Mouse (Mus musculus) forebrain, embryonic 11.5 days (tissue): Measurements from ENCODE around the gene Vwa8. TPM values are rescaled to one million over a fixed set of nuclear protein-coding genes. Genes with fewer than 3 reads are reported as not detected.

ENCODE experiments used
- ATAC-seq: fragments of 200-750 bp; cut with Nextera tagmentation; replicated peaks from 2 replicates; pipeline ENCODE4 v1.8.0; 2017; ENCODE audit warnings: moderate TSS enrichment; ENCODE audit not compliant: low FRiP score
- DNase-seq: peaks from one replicate; pipeline ENCODE4 v3.0.0-alpha.2; 2017; ENCODE audit warnings: low spot score
- H3K27ac ChIP-seq: fragments of 300-500 bp; sonication (generic); 2 replicates; pipeline ENCODE4 v1.5.1; 2014; ENCODE audit warnings: low read depth, low read length
- H3K27me3 ChIP-seq: fragments of 300-500 bp; sonication (generic); 2 replicates; pipeline ENCODE4 v1.6.1; 2014; ENCODE audit warnings: mild to moderate bottlenecking, low read length, mixed read lengths; ENCODE audit not compliant: control insufficient read depth, insufficient read depth
- H3K36me3 ChIP-seq: fragments of 300-500 bp; sonication (generic); 2 replicates; pipeline ENCODE4 v1.6.1; 2014; ENCODE audit warnings: mild to moderate bottlenecking, low read length, moderate library complexity, mixed read lengths; ENCODE audit not compliant: control insufficient read depth, insufficient read depth
- H3K4me1 ChIP-seq: fragments of 300-500 bp; sonication (generic); replicated peaks from 2 replicates; pipeline ENCODE4 v1.6.1; 2014; ENCODE audit warnings: low read length, mixed read lengths; ENCODE audit not compliant: control insufficient read depth, insufficient read depth
- H3K4me2 ChIP-seq: fragments of 300-500 bp; sonication (generic); 2 replicates; pipeline ENCODE4 v1.6.1; 2014; ENCODE audit warnings: low read depth, mild to moderate bottlenecking, low read length, moderate library complexity, mixed read lengths; ENCODE audit not compliant: severe bottlenecking
- H3K4me3 ChIP-seq: fragments of 300-500 bp; sonication (generic); 2 replicates; pipeline ENCODE4 v1.5.1; 2014; ENCODE audit warnings: low read depth, low read length
- H3K9ac ChIP-seq: fragments of 300-500 bp; sonication (generic); 2 replicates; pipeline ENCODE4 v1.6.1; 2014; ENCODE audit warnings: low read length
- H3K9me3 ChIP-seq: fragments of 300-500 bp; sonication (generic); 2 replicates; pipeline ENCODE4 v1.6.1; 2016; ENCODE audit warnings: low read length, mixed read lengths; ENCODE audit not compliant: control insufficient read depth
- WGBS: fragments of 180-500 bp; shearing (Covaris S2); extraction: QIAGEN DNeasy Blood & Tissue Kit; methylation state at CpG from one replicate; pipeline ENCODE4 v1.1.7; 2014; 5-methylcytosine and 5-hydroxymethylcytosine counted together
- polyA plus RNA-seq: library from polyadenylated mRNA; unstranded; fragments of >200 nt; fragmentation: Nextera tagmentation; extraction: Ambion mirVana; gene quantifications from 2 replicates; pipeline ENCODE4 v1.2.1, GENCODE M21; 2014

Gene Vwa8
- polyA plus RNA-seq, 1 experiment from 2014 or later: 9.2 TPM

DNA sequence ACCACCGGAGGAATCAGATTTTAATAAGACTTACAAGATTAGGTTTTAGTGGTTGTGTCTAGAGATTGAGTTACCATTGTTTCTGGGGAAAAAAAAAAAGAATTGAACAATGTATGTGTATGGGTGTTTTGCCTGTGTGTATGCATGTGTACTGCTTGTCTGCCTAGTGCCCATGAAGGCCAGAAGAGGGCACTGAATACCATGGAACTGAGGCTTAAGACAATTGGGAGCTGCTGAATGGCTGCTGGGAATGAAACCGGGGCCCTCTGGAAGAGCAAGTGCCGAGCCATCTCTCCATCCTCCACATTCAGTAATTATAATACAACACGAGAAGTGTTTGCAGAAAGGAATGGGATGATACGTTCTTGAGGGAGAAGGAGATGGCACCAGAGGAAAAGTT is 12.3 kb downstream of the Vwa8 start:
- no peak for DNase-seq
- H3K36me3 ChIP-seq: no peaks in the 10 kb centered on the region
- H3K4me1 ChIP-seq: no peaks in the 10 kb centered on the region
- no peaks in the 10 kb centered on the region for H3K27me3 ChIP-seq
- H3K4me2 ChIP-seq: no peak overlapping the region
- H3K9me3 ChIP-seq: no peaks in the 10 kb centered on the region; the same call in 1 of the 2 replicates
- 93% methylated on average over 5 of the region's 5 CpGs for WGBS
- ATAC-seq: no peak
- no peak overlapping the region for H3K4me3 ChIP-seq
- H3K27ac ChIP-seq: no peak overlapping the region
- H3K9ac ChIP-seq: no peak overlapping the region

DNA sequence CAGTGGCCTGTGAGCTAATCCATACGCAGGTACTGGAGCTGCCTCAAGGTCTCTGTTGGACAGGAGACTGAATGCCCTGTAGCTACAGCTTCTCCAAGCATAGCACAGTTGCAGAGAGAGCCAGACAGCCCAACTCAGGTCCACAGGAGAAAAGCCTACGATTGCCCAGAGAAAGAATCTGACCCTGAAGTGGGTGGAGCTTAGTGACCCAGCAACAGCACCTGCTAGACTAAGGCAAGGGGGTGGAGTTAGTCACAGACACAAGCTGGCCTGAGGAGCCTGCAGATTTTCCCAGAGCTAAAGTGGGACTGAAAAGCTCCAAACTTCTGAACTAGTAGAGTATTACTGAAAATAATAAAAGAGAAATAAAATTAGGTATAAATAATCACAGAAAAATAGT is 21.2 kb downstream of the Vwa8 start:
- ATAC-seq: no peak
- 9% methylated on average over 2 of the region's 2 CpGs for WGBS
- Histone ChIP-seq H3K27ac (no peak overlapping the region), H3K9me3 (no peaks in the 10 kb centered on the region), H3K4me1 (no peaks in the 10 kb centered on the region), H3K9ac (no peak overlapping the region), H3K4me2 (no peak overlapping the region), H3K36me3 (no peaks in the 10 kb centered on the region), H3K4me3 (no peak overlapping the region), H3K27me3 (no peaks in the 10 kb centered on the region)
- no peak for DNase-seq

DNA sequence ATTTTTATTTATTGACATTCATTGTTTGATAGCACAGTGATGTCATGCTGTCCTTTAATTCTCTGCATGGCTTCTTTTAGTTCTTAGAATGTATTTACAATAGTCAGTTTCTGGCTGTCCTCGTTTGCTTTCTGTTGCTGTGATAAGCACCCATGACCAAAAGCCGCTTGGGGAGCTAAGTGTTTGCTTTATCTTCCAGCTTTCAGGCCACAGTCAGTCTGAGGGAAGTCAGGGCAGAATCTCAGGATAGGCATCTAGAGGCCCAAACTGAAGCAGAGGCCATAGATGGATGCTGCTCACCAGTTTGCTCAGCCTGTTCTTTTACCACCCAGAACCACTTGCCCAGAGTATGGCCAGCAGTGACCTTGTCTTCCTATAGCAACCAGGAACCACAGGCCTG is 28.3 kb downstream of the Vwa8 start:
- Histone ChIP-seq H3K27ac (no peak overlapping the region), H3K36me3 (no peaks in the 10 kb centered on the region), H3K4me2 (no peak overlapping the region), H3K9me3 (no peaks in the 10 kb centered on the region), H3K27me3 (no peaks in the 10 kb centered on the region), H3K4me3 (no peak overlapping the region), H3K4me1 (no peaks in the 10 kb centered on the region), H3K9ac (no peak overlapping the region)
- WGBS: 81% methylated on average over 2 of the region's 2 CpGs
- DNase-seq: no peak
- no peak for ATAC-seq

- Histone ChIP-seq H3K27me3 (no peaks in the 10 kb centered on the region), H3K4me3 (no peak overlapping the region), H3K36me3 (no peaks in the 10 kb centered on the region), H3K4me2 (no peak overlapping the region), H3K27ac (no peak overlapping the region), H3K4me1 (no peaks in the 10 kb centered on the region), H3K9ac (no peak overlapping the region), H3K9me3 (no peaks in the 10 kb centered on the region)
- ATAC-seq: no peak
- 78% methylated on average over 13 of the region's 13 CpGs for WGBS
- DNase-seq: no peak
Measured at GRCm38 (mm10) chr14:78878402-78879045, 29.7 kb downstream of the Vwa8 start.

GRCm38 (mm10) chr14:78880879-78881278 is 32.0 kb downstream of the Vwa8 start:
- Histone ChIP-seq H3K4me3 (no peak overlapping the region), H3K9ac (no peak overlapping the region), H3K27ac (no peak overlapping the region), H3K9me3 (no peaks in the 10 kb centered on the region), H3K27me3 (no peaks in the 10 kb centered on the region), H3K4me2 (no peak overlapping the region), H3K36me3 (no peaks in the 10 kb centered on the region), H3K4me1 (no peaks in the 10 kb centered on the region)
- no peak for DNase-seq
- WGBS: 85% methylated on average over 4 of the region's 4 CpGs
- ATAC-seq: no peak

DNA sequence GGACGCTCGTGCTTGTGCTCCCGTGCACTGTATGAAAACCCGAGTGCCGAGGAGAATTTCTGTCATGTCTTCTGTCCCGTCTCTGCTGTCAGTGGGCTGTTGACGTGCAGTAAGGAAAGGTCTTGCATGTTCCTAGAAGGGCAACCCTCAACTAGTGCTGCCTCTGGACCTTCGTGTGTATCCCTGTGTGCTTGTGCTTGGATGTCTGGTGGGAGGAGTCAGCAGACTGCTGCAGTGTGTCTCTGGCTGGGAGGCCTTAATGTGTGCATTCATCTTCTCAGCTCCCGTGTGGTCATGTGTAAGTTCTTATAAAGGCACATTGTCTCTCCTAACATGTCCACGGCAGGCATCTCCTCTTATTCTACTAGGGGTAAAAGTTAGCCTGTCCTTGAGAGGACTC is 32.7 kb downstream of the Vwa8 start:
- Histone ChIP-seq H3K4me1 (no peaks in the 10 kb centered on the region), H3K4me2 (no peak overlapping the region), H3K4me3 (no peak overlapping the region), H3K9me3 (no peaks in the 10 kb centered on the region), H3K36me3 (no peaks in the 10 kb centered on the region), H3K27me3 (no peaks in the 10 kb centered on the region), H3K9ac (no peak overlapping the region), H3K27ac (no peak overlapping the region)
- ATAC-seq (no peak), DNase-seq (no peak)
- 74% methylated on average over 10 of the region's 10 CpGs for WGBS

DNA sequence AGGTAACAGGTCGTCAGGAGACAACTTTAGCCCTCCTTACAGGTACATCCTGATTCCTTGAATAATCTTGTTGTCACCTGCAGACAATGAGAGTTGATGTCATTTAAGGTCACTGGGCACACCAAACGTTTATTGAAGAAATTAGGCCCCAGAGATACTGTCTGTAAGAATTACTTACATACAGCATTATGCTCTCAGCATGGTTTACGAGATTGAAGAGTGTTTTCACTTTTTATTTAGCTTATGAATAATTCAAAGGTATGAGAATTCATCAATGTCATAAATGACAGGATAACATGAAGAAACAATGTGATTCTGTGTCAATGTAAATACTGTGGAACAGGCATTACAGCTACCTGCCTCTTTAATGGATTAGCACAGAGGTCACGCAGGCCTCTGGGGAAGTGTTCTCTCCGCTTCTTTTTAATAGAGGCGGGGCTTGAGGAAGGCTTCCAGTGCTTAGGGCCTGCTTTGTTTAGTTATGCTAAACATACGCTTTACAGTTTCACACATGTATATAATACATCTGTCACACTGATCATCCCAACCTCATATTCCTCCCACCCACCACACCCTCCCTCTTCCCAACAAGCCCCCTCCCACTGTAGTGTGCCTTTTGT is 37.2 kb downstream of the Vwa8 start:
- Histone ChIP-seq H3K4me3 (no peak overlapping the region), H3K27ac (no peak overlapping the region), H3K4me1 (no peaks in the 10 kb centered on the region), H3K9me3 (no peaks in the 10 kb centered on the region), H3K9ac (no peak overlapping the region), H3K4me2 (no peak overlapping the region), H3K36me3 (no peaks in the 10 kb centered on the region), H3K27me3 (no peaks in the 10 kb centered on the region)
- no peak for DNase-seq
- 80% methylated on average over 7 of the region's 7 CpGs for WGBS
- ATAC-seq: no peak

GRCm38 (mm10) chr14:78886566-78887234 is 37.8 kb downstream of the Vwa8 start:
- WGBS: 91% methylated on average over 8 of the region's 8 CpGs

More at GRCm38 (mm10) chr14:78886566-78887234, 37.8 kb downstream of the Vwa8 start:
- no peak overlapping the region for H3K9ac ChIP-seq
- H3K4me3 ChIP-seq: no peak overlapping the region
- no peak for DNase-seq
- no peaks in the 10 kb centered on the region for H3K4me1 ChIP-seq
- no peaks in the 10 kb centered on the region for H3K9me3 ChIP-seq
- no peak for ATAC-seq
- no peak overlapping the region for H3K4me2 ChIP-seq
- H3K27me3 ChIP-seq: no peaks in the 10 kb centered on the region
- H3K27ac ChIP-seq: no peak overlapping the region
- no peaks in the 10 kb centered on the region for H3K36me3 ChIP-seq
